Mouse (Mus musculus): ENCODE results near the gene Lgr5. TPM values are rescaled to one million over a fixed set of nuclear protein-coding genes. Genes with fewer than 3 reads are reported as not detected.

Gene Lgr5
- polyA plus RNA-seq, 1 experiment from 2014 or later = 4.8 TPM

DNA sequence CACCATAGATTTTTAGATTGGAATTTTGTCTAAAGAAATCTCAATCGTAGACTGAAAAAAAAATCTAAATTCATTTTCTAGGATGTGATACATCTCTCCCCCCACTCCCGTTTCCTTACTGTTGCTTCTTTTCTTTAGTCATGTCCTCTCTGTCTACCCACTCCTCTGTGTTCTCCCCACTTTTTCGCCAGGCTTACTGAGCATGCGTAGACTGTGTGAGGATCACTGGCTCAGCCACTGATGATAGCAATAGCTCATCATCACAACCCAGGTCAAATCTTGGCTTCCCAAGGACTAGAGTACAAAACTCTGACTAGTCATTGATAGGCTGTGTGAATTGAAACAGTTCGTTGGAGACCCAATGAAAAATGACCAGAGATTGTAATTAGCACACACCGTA lies 6.1 kb upstream of the Lgr5 start:
- ATAC-seq (replicated peaks; ENCODE audit: low FRiP score) = no peak
- no peak for DNase-seq (ENCODE audit: low spot score)

GRCm38 (mm10) chr10:115593221-115593620 lies 5.6 kb upstream of the Lgr5 start:
- Histone ChIP-seq H3K27me3 (replicated peaks; ENCODE audit: control insufficient read depth, insufficient read depth, low read length) (peaks cover 16% of the 10 kb centered on the region), H3K4me2 (no peak overlapping the region), H3K9ac (ENCODE audit: low read depth, low read length) (no peak overlapping the region), H3K4me1 (replicated peaks; ENCODE audit: control insufficient read depth, insufficient read depth, low read length) (no peaks in the 10 kb centered on the region), H3K36me3 (ENCODE audit: control insufficient read depth, insufficient read depth, low read length) (no peaks in the 10 kb centered on the region), H3K4me3 (ENCODE audit: low read depth, low read length) (no peak overlapping the region), H3K27ac (ENCODE audit: low read depth, low read length) (no peak overlapping the region), H3K9me3 (ENCODE audit: control insufficient read depth, low read length) (no peaks in the 10 kb centered on the region)
- ATAC-seq (replicated peaks; ENCODE audit: low FRiP score) (no peak), DNase-seq (ENCODE audit: low spot score) (no peak)
- 83% methylated on average over 11 of the region's 11 CpGs for WGBS

More for the DNA sequence above, 6.1 kb upstream of the Lgr5 start:
- Histone ChIP-seq H3K36me3 (ENCODE audit: control insufficient read depth, insufficient read depth, low read length) (no peaks in the 10 kb centered on the region), H3K4me3 (ENCODE audit: low read depth, low read length) (no peak overlapping the region), H3K27ac (ENCODE audit: low read depth, low read length) (no peak overlapping the region), H3K27me3 (replicated peaks; ENCODE audit: control insufficient read depth, insufficient read depth, low read length) (peaks cover 12% of the 10 kb centered on the region), H3K4me1 (replicated peaks; ENCODE audit: control insufficient read depth, insufficient read depth, low read length) (no peaks in the 10 kb centered on the region), H3K4me2 (no peak overlapping the region), H3K9ac (ENCODE audit: low read depth, low read length) (no peak overlapping the region), H3K9me3 (ENCODE audit: control insufficient read depth, low read length) (no peaks in the 10 kb centered on the region)
- 86% methylated on average over 6 of the region's 6 CpGs for WGBS

- H3K4me2 ChIP-seq = peak overlapping the region; percentile 70
- peaks cover 10% of the 10 kb centered on the region for H3K4me1 ChIP-seq (replicated peaks; ENCODE audit: control insufficient read depth, insufficient read depth, low read length)
- no peaks in the 10 kb centered on the region for H3K9me3 ChIP-seq (ENCODE audit: control insufficient read depth, low read length)
- H3K4me3 ChIP-seq (ENCODE audit: low read depth, low read length) = peak overlapping the region; percentile 51
- peaks cover 61% of the 10 kb centered on the region for H3K27me3 ChIP-seq (replicated peaks; ENCODE audit: control insufficient read depth, insufficient read depth, low read length)
- ATAC-seq (replicated peaks; ENCODE audit: low FRiP score) = no peak
- H3K36me3 ChIP-seq (ENCODE audit: control insufficient read depth, insufficient read depth, low read length) = no peaks in the 10 kb centered on the region
- no peak for DNase-seq (ENCODE audit: low spot score)
- H3K9ac ChIP-seq (ENCODE audit: low read depth, low read length) = no peak overlapping the region
- no peak overlapping the region for H3K27ac ChIP-seq (ENCODE audit: low read depth, low read length)
- WGBS = 3% methylated on average over 7 of the region's 7 CpGs
These were observed 399 bp upstream of the Lgr5 start for GRCm38 (mm10) chr10:115587979-115588378.

DNA sequence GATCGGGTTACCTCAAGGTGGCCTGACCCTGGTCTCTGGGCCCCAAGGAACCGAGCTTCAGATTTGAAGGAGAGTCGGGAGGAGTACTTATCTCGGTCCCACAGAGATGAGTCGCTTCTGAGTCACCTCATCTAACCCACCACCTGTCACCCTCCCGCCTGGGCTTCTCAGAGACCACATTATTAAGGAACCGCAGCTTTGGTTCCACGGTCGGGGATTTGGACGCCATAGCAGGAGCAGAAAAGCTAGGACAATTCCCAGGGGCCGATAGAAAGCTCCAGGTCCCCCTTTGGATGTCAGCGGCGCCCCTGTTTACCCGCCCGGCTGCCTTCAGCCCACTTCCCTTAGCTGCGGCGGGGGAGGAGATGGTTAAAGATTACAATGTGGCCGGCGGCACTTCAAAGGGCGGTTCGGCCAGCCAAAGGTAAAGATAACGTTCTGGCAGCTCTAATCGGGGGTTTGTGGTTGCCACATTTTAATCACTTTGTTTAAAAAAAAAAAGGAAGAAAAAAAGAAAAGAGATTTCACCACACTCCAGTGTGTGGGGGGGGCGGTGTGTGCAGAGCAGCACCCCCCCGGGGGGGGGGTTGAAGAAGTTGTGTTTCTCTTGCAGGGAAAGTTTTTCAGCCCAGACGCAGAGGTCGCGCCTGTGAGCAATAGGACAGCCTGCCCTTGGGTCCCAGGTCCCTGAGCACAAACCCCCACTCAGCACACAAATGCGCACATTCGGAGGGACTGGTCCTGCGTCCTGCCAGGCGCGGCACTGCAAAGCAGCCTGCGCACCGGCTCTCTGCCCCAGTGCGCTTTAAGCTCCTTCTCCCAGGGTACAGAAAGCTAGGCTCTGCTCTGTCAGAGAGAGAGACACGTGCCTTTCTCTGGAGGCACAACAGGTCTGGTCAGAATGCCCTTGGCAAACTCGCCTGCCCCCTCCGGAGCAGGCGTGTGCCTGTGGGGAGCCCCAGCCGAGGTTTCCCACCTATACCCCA lies 1.0 kb downstream of the Lgr5 start:
- H3K9ac ChIP-seq (ENCODE audit: low read depth, low read length) = no peak overlapping the region
- peak overlapping the region; percentile 70 for H3K4me2 ChIP-seq
- under 1% methylated on average over 41 of the region's 41 CpGs for WGBS
- H3K4me3 ChIP-seq (ENCODE audit: low read depth, low read length) = peak overlapping the region; percentile 51
- no peaks in the 10 kb centered on the region for H3K9me3 ChIP-seq (ENCODE audit: control insufficient read depth, low read length)
- DNase-seq (ENCODE audit: low spot score) (peak; percentile 67), ATAC-seq (replicated peaks; ENCODE audit: low FRiP score) (peak; percentile 67)
- peaks cover 63% of the 10 kb centered on the region for H3K27me3 ChIP-seq (replicated peaks; ENCODE audit: control insufficient read depth, insufficient read depth, low read length)
- peak overlapping the region; percentile 50 for H3K27ac ChIP-seq (ENCODE audit: low read depth, low read length)
- H3K4me1 ChIP-seq (replicated peaks; ENCODE audit: control insufficient read depth, insufficient read depth, low read length) = peaks cover 10% of the 10 kb centered on the region
- no peaks in the 10 kb centered on the region for H3K36me3 ChIP-seq (ENCODE audit: control insufficient read depth, insufficient read depth, low read length)

GRCm38 (mm10) chr10:115585491-115586245 lies 1.9 kb downstream of the Lgr5 start:
- Histone ChIP-seq H3K9ac (ENCODE audit: low read depth, low read length) (no peak overlapping the region), H3K27ac (ENCODE audit: low read depth, low read length) (no peak overlapping the region), H3K36me3 (ENCODE audit: control insufficient read depth, insufficient read depth, low read length) (no peaks in the 10 kb centered on the region), H3K9me3 (ENCODE audit: control insufficient read depth, low read length) (no peaks in the 10 kb centered on the region), H3K4me3 (ENCODE audit: low read depth, low read length) (peak overlapping the region; percentile 51), H3K4me1 (replicated peaks; ENCODE audit: control insufficient read depth, insufficient read depth, low read length) (peaks cover 10% of the 10 kb centered on the region), H3K27me3 (replicated peaks; ENCODE audit: control insufficient read depth, insufficient read depth, low read length) (peaks cover 63% of the 10 kb centered on the region), H3K4me2 (peak overlapping the region; percentile 70)
- DNase-seq (ENCODE audit: low spot score) (peak; percentile 27), ATAC-seq (replicated peaks; ENCODE audit: low FRiP score) (no peak)
- WGBS = 1% methylated on average over 21 of the region's 21 CpGs

GRCm38 (mm10) chr10:115584656-115585055 lies 2.9 kb downstream of the Lgr5 start:
- Histone ChIP-seq H3K27me3 (replicated peaks; ENCODE audit: control insufficient read depth, insufficient read depth, low read length) (peaks cover 61% of the 10 kb centered on the region), H3K4me2 (peak overlapping the region; percentile 70; the same call in 1 of the 2 replicates), H3K4me3 (ENCODE audit: low read depth, low read length) (no peak overlapping the region)

DNA sequence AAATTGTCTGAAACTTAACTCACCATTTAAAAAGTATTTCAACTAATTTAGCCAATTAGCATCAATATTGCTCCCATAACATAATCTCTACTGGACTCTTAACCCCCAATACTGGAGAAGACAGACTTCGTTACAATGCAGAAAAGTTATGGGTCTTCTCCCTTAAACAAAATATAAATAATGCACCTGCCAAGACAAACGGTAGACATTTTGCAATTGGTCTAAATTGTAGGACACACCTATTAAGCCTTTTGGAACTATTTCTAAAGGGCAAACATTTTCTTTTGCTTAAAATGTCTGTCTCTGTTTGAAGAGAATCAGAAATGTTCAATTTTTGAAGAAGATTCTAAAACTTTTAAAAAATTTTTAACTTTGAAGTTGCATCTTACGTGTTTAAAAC lies 4.5 kb downstream of the Lgr5 start:
- Histone ChIP-seq H3K9me3 (ENCODE audit: control insufficient read depth, low read length) (no peaks in the 10 kb centered on the region), H3K36me3 (ENCODE audit: control insufficient read depth, insufficient read depth, low read length) (no peaks in the 10 kb centered on the region), H3K4me1 (replicated peaks; ENCODE audit: control insufficient read depth, insufficient read depth, low read length) (peaks cover 10% of the 10 kb centered on the region), H3K9ac (ENCODE audit: low read depth, low read length) (no peak overlapping the region), H3K27me3 (replicated peaks; ENCODE audit: control insufficient read depth, insufficient read depth, low read length) (peaks cover 45% of the 10 kb centered on the region), H3K4me3 (ENCODE audit: low read depth, low read length) (no peak overlapping the region), H3K4me2 (no peak overlapping the region), H3K27ac (ENCODE audit: low read depth, low read length) (no peak overlapping the region)
- ATAC-seq (replicated peaks; ENCODE audit: low FRiP score) (no peak), DNase-seq (ENCODE audit: low spot score) (no peak)
- WGBS = 77% methylated on average over 3 of the region's 3 CpGs

More at GRCm38 (mm10) chr10:115584656-115585055, 2.9 kb downstream of the Lgr5 start:
- Histone ChIP-seq H3K36me3 (ENCODE audit: control insufficient read depth, insufficient read depth, low read length) (no peaks in the 10 kb centered on the region), H3K27ac (ENCODE audit: low read depth, low read length) (no peak overlapping the region), H3K9ac (ENCODE audit: low read depth, low read length) (no peak overlapping the region), H3K4me1 (replicated peaks; ENCODE audit: control insufficient read depth, insufficient read depth, low read length) (peaks cover 10% of the 10 kb centered on the region), H3K9me3 (ENCODE audit: control insufficient read depth, low read length) (no peaks in the 10 kb centered on the region)
- DNase-seq (ENCODE audit: low spot score) (peak; percentile 28), ATAC-seq (replicated peaks; ENCODE audit: low FRiP score) (no peak)
- WGBS = 23% methylated on average over 13 of the region's 14 CpGs

- Histone ChIP-seq H3K9me3 (ENCODE audit: control insufficient read depth, low read length) (no peaks in the 10 kb centered on the region), H3K27ac (ENCODE audit: low read depth, low read length) (no peak overlapping the region), H3K4me1 (replicated peaks; ENCODE audit: control insufficient read depth, insufficient read depth, low read length) (peaks cover 4% of the 10 kb centered on the region), H3K9ac (ENCODE audit: low read depth, low read length) (no peak overlapping the region), H3K4me2 (no peak overlapping the region), H3K36me3 (ENCODE audit: control insufficient read depth, insufficient read depth, low read length) (no peaks in the 10 kb centered on the region), H3K4me3 (ENCODE audit: low read depth, low read length) (no peak overlapping the region), H3K27me3 (replicated peaks; ENCODE audit: control insufficient read depth, insufficient read depth, low read length) (peaks cover 34% of the 10 kb centered on the region)
- 61% methylated on average over 9 of the region's 9 CpGs for WGBS
- ATAC-seq (replicated peaks; ENCODE audit: low FRiP score) = no peak
- peak; percentile 20 for DNase-seq (ENCODE audit: low spot score)
These were observed 5.6 kb downstream of the Lgr5 start for GRCm38 (mm10) chr10:115581971-115582370.

All from liver, embryonic 11.5 days (tissue).